Comparison of ENCODE assay signal across 16 mouse cellular contexts in genomic region chr12:9996455-9997189, GRCm38 (mm10).
DNase-seq lines count a peak whose midpoint lies in the region; ATAC-seq and TF ChIP-seq lines count a peak whose summit lies in the region.
"Had no signal": no experiment of that assay in that cellular context is flagged by ENCODE, and none has a peak within 500 bp of the region (broad histone marks: within the 10 kb centered on the region; RNA-seq: fewer than 3 reads in every experiment).

No protein-coding gene starts in this region.

- WGBS in intestine, embryonic 14.5 days = 27% methylated on average over 5 of the region's 5 CpGs
- 47% methylated on average over 5 of the region's 5 CpGs for WGBS in intestine, postnatal 0 days
- WGBS in lung, embryonic 16.5 days = 43% methylated on average over 5 of the region's 5 CpGs
- WGBS in lung, adult 2 months = 56% methylated on average over 5 of the region's 5 CpGs
- WGBS in intestine, embryonic 16.5 days = 42% methylated on average over 5 of the region's 5 CpGs
- 36% methylated on average over 5 of the region's 5 CpGs for WGBS in stomach, embryonic 16.5 days

- peaks cover 8% of the 10 kb centered on the region; the same call in 1 of the 2 replicates for H3K4me1 ChIP-seq in intestine, embryonic 14.5 days (replicated peaks; ENCODE audit: control insufficient read depth, insufficient read depth, low read length)
- H3K4me1 ChIP-seq in intestine, postnatal 0 days (replicated peaks; ENCODE audit: control insufficient read depth, insufficient read depth, low read length) = no peaks in the 10 kb centered on the region
- peaks cover 11% of the 10 kb centered on the region for H3K4me1 ChIP-seq in lung, embryonic 16.5 days (replicated peaks; ENCODE audit: control insufficient read depth, insufficient read depth, low read length)
- no peaks in the 10 kb centered on the region; the same call in 1 of the 2 replicates for H3K4me1 ChIP-seq in lung, adult 2 months (ENCODE audit: control insufficient read depth, insufficient read depth, low read length)
- no peaks in the 10 kb centered on the region for H3K4me1 ChIP-seq in intestine, embryonic 16.5 days (ENCODE audit: control insufficient read depth, insufficient read depth, low read length)
- H3K4me1 ChIP-seq in stomach, embryonic 16.5 days (ENCODE audit: control insufficient read depth, insufficient read depth, low read length) = no peaks in the 10 kb centered on the region
- H3K4me1 ChIP-seq: forebrain, embryonic 13.5 days; heart, embryonic 13.5 days had no signal

- no peak overlapping the region for H3K4me2 ChIP-seq in intestine, embryonic 14.5 days (ENCODE audit: low read length)
- H3K4me2 ChIP-seq in intestine, postnatal 0 days (replicated peaks; ENCODE audit: low read depth) = no peak overlapping the region; the same call in 1 of the 2 replicates
- no peak overlapping the region for H3K4me2 ChIP-seq in lung, embryonic 16.5 days (ENCODE audit: low read depth, low read length)
- H3K4me2 ChIP-seq in intestine, embryonic 16.5 days (ENCODE audit: low read depth, low read length) = no peak overlapping the region
- peak overlapping the region; percentile 20; the same call in 1 of the 2 replicates for H3K4me2 ChIP-seq in stomach, embryonic 16.5 days (ENCODE audit: low read depth, low read length)
- H3K4me2 ChIP-seq: forebrain, embryonic 13.5 days; heart, embryonic 13.5 days had no signal

- peak overlapping the region; percentile 66 for H3K27ac ChIP-seq in intestine, embryonic 14.5 days (ENCODE audit: low read depth)
- no peak overlapping the region for H3K27ac ChIP-seq in intestine, postnatal 0 days (ENCODE audit: low read depth, low read length)
- peak overlapping the region; percentile 73 for H3K27ac ChIP-seq in lung, embryonic 16.5 days (ENCODE audit: low read length)
- peak overlapping the region; percentile 28 for H3K27ac ChIP-seq in intestine, embryonic 16.5 days (ENCODE audit: low read length)
- H3K27ac ChIP-seq in stomach, embryonic 16.5 days (ENCODE audit: low read length) = peak overlapping the region; percentile 88
- H3K27ac ChIP-seq: forebrain, embryonic 13.5 days; heart, embryonic 13.5 days had no signal

- no peaks in the 10 kb centered on the region for H3K27me3 ChIP-seq in intestine, embryonic 14.5 days (replicated peaks; ENCODE audit: control insufficient read depth, insufficient read depth, low read length)
- H3K27me3 ChIP-seq in intestine, postnatal 0 days (replicated peaks; ENCODE audit: control insufficient read depth, insufficient read depth, low read length) = no peaks in the 10 kb centered on the region
- H3K27me3 ChIP-seq in lung, embryonic 16.5 days (ENCODE audit: control insufficient read depth, insufficient read depth, low read depth, low read length) = no peaks in the 10 kb centered on the region
- no peaks in the 10 kb centered on the region for H3K27me3 ChIP-seq in intestine, embryonic 16.5 days (replicated peaks; ENCODE audit: control insufficient read depth, insufficient read depth, low read length)
- no peaks in the 10 kb centered on the region for H3K27me3 ChIP-seq in stomach, embryonic 16.5 days (ENCODE audit: control insufficient read depth, insufficient read depth, low read length)
- H3K27me3 ChIP-seq: forebrain, embryonic 13.5 days; heart, embryonic 13.5 days; Patski had no signal

- no peaks in the 10 kb centered on the region for H3K9me3 ChIP-seq in intestine, embryonic 14.5 days (ENCODE audit: control insufficient read depth, low read length)
- H3K9me3 ChIP-seq in intestine, postnatal 0 days (ENCODE audit: control insufficient read depth) = no peaks in the 10 kb centered on the region
- H3K9me3 ChIP-seq in lung, embryonic 16.5 days (ENCODE audit: control insufficient read depth, low read length) = no peaks in the 10 kb centered on the region
- no peaks in the 10 kb centered on the region for H3K9me3 ChIP-seq in intestine, embryonic 16.5 days (ENCODE audit: control insufficient read depth, low read length)
- H3K9me3 ChIP-seq in stomach, embryonic 16.5 days (replicated peaks; ENCODE audit: control insufficient read depth, low read length) = no peaks in the 10 kb centered on the region
- H3K9me3 ChIP-seq: forebrain, embryonic 13.5 days; heart, embryonic 13.5 days had no signal

- DNase-seq in intestine, embryonic 14.5 days (ENCODE audit: low spot score) = peak; percentile 65
- no peak for DNase-seq in lung, adult 2 months
- DNase-seq in right cerebral cortex, postnatal 10 days (ENCODE audit: low spot score in 2 of 2) = no peak
- no peak for DNase-seq in retina, embryonic 14.5 days (ENCODE audit: low spot score)
- DNase-seq: adrenal gland, postnatal 14 days; cerebellum, adult 18-20 months; gastrocnemius, postnatal 36 days had no signal

- H3K36me3 ChIP-seq in intestine, embryonic 14.5 days (ENCODE audit: control insufficient read depth, insufficient read depth, low read length) = no peaks in the 10 kb centered on the region
- no peaks in the 10 kb centered on the region for H3K36me3 ChIP-seq in intestine, postnatal 0 days (ENCODE audit: control insufficient read depth, insufficient read depth)
- no peaks in the 10 kb centered on the region for H3K36me3 ChIP-seq in lung, embryonic 16.5 days (ENCODE audit: control insufficient read depth, insufficient read depth, low read length)
- H3K36me3 ChIP-seq in intestine, embryonic 16.5 days (ENCODE audit: control insufficient read depth, insufficient read depth, low read length) = no peaks in the 10 kb centered on the region
- no peaks in the 10 kb centered on the region for H3K36me3 ChIP-seq in stomach, embryonic 16.5 days (ENCODE audit: control insufficient read depth, insufficient read depth, low read length)
- H3K36me3 ChIP-seq: heart, embryonic 13.5 days had no signal

- H3K9ac ChIP-seq in intestine, embryonic 14.5 days (ENCODE audit: low read length) = no peak overlapping the region
- H3K9ac ChIP-seq in intestine, postnatal 0 days (ENCODE audit: low read depth, low read length) = no peak overlapping the region
- H3K9ac ChIP-seq in lung, embryonic 16.5 days (ENCODE audit: low read length) = no peak overlapping the region
- no peak overlapping the region for H3K9ac ChIP-seq in intestine, embryonic 16.5 days (ENCODE audit: low read depth, low read length)
- H3K9ac ChIP-seq in stomach, embryonic 16.5 days (ENCODE audit: low read length) = peak overlapping the region; percentile 25; the same call in 1 of the 2 replicates
- H3K9ac ChIP-seq: forebrain, embryonic 13.5 days; heart, embryonic 13.5 days had no signal

- peak; percentile 53; the same call in 1 of the 2 replicates for ATAC-seq in intestine, embryonic 14.5 days (replicated peaks; ENCODE audit: low FRiP score, low TSS enrichment, low read depth)
- ATAC-seq in intestine, postnatal 0 days = no peak
- ATAC-seq in lung, embryonic 16.5 days (ENCODE audit: low read depth) = peak; percentile 36; the same call in 1 of the 2 replicates
- peak; percentile 37 for ATAC-seq in intestine, embryonic 16.5 days
- peak; percentile 85 for ATAC-seq in stomach, embryonic 16.5 days (ENCODE audit: insufficient read depth, low FRiP score)
- ATAC-seq: activated CD4-positive, CD25-positive, alpha-beta regulatory T cell, adult 4 months; forebrain, embryonic 13.5 days; inflammation-experienced regulatory T-cells, adult 6 months; Patski had no signal

- TF ChIP-seq POLR2A in lung, adult 2 months (IDR thresholded peaks at IDR 0.05; ENCODE audit: borderline replicate concordance, extremely low read depth, low read depth, low read length) = no peak

- TF ChIP-seq CTCF in intestine, postnatal 0 days (IDR thresholded peaks at IDR 0.05; ENCODE audit: low read depth) = no peak
- no peak for TF ChIP-seq CTCF in lung, adult 2 months (IDR thresholded peaks at IDR 0.05; ENCODE audit: insufficient read depth, low read length)

- H3K4me3 ChIP-seq in intestine, embryonic 14.5 days (ENCODE audit: low read depth, low read length) = no peak overlapping the region
- no peak overlapping the region for H3K4me3 ChIP-seq in intestine, postnatal 0 days (ENCODE audit: low read depth, low read length)
- no peak overlapping the region for H3K4me3 ChIP-seq in lung, embryonic 16.5 days (ENCODE audit: low read length)
- H3K4me3 ChIP-seq in lung, adult 2 months (replicated peaks; ENCODE audit: extremely low read depth, low read depth, low read length) = no peak overlapping the region
- H3K4me3 ChIP-seq in intestine, embryonic 16.5 days (ENCODE audit: low read length) = no peak overlapping the region
- H3K4me3 ChIP-seq in stomach, embryonic 16.5 days (replicated peaks; ENCODE audit: low read length) = no peak overlapping the region
- H3K4me3 ChIP-seq: forebrain, embryonic 13.5 days; heart, embryonic 13.5 days had no signal
